Mouse (Mus musculus) CD8-positive naive resting alpha-beta T cell, adult 2 months (primary cell): ENCODE results near the gene Mypn.

Experiments used
- DNase-seq, 2 experiments: peaks; one replicate each; pipeline ENCODE4 v3.0.0; 2022; ENCODE audit warnings: low read depth in 2 of 2, low spot score in 2 of 2

Mypn gene

GRCm38 (mm10) chr10:63113716-63114360 lies 89.9 kb downstream of the Mypn start:
- no peak for DNase-seq

- no peak for DNase-seq
Measured at GRCm38 (mm10) chr10:63113027-63113604, 90.6 kb downstream of the Mypn start.

- DNase-seq: no peak
Measured at GRCm38 (mm10) chr10:63100657-63101056, 103.1 kb downstream of the Mypn start.

- no peak for DNase-seq
Measured at GRCm38 (mm10) chr10:63099941-63100562, 103.7 kb downstream of the Mypn start.

GRCm38 (mm10) chr10:63099521-63099920 lies 104.2 kb downstream of the Mypn start, which contains the start of gene Atoh7:
Gene Atoh7 (plus strand): TSS chr10:63099651.
- no peak for DNase-seq

GRCm38 (mm10) chr10:63098191-63098590 lies 105.6 kb downstream of the Mypn start:
- no peak for DNase-seq

- no peak for DNase-seq
Measured at GRCm38 (mm10) chr10:63096757-63097156, 107.0 kb downstream of the Mypn start.

GRCm38 (mm10) chr10:63092616-63093550 lies 110.9 kb downstream of the Mypn start:
- no peak for DNase-seq

GRCm38 (mm10) chr10:63091915-63092314 lies 111.8 kb downstream of the Mypn start:
- no peak for DNase-seq

- DNase-seq: no peak
Measured at GRCm38 (mm10) chr10:63089758-63090571, 113.8 kb downstream of the Mypn start.

- DNase-seq: no peak
Measured at GRCm38 (mm10) chr10:63089103-63089757, 114.5 kb downstream of the Mypn start.

GRCm38 (mm10) chr10:63086304-63086703 lies 117.4 kb downstream of the Mypn start:
- DNase-seq: no peak

- peak; percentile 48 to 61 for DNase-seq
Measured at GRCm38 (mm10) chr10:63065988-63066387, 137.8 kb downstream of the Mypn start.
